Mouse (Mus musculus) ovary, postnatal 10 days (tissue): Measurements from ENCODE around the gene Tas2r122.
"Not testable (repeated sequence)": the region's sequence is repeated elsewhere in the genome, so short reads cannot be mapped to it uniquely, and the experiment has no call there.

Experiments
- DNase-seq: peaks from one replicate; pipeline ENCODE4 v3.0.0; 2022; ENCODE audit warnings: low spot score

Gene Tas2r122

DNA sequence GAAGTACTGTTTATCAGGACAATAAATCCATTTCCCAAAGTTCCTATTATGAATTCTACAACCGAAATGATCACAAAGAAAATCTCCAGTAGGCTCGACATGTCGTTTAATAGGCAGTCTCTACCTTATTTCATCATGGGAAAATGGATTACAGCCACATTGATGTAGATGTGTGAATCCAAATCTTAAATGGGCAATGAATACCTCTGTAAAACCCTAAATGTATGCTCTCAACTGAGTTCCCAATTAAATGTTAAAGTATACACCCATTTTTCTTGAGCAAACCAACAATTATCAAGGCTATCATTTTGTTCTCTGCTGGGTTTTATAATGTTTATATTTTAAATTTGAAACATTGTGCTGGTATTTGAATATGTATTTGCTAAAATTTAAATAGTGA is at the start of gene Tas2r122:
Gene Tas2r122 (minus strand): TSS at position 101 of the 400 bp plus-strand sequence.
- no peak for DNase-seq

DNA sequence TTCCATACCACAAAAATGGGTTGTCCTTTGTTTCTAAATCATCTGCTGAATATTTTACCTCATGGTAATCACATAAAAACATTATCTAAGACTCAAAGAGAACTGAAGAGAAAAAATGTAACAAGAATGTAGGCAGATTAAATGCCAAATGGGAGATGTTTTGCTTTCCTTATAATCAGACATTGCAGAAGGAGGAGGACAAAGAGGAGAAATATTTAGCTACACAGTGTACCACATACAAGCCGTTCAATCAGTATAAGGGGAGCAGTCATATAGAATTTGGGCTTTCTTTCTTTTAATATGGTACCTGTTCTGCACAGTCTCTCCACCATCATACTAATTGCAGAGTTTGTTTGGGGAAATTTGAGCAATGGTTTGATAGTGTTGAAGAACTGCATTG is 42.7 kb upstream of the Tas2r122 start, which contains the start of gene Tas2r124:
Gene Tas2r124 (plus strand): TSS at position 301 of the 400 bp plus-strand sequence.
- no peak for DNase-seq

DNA sequence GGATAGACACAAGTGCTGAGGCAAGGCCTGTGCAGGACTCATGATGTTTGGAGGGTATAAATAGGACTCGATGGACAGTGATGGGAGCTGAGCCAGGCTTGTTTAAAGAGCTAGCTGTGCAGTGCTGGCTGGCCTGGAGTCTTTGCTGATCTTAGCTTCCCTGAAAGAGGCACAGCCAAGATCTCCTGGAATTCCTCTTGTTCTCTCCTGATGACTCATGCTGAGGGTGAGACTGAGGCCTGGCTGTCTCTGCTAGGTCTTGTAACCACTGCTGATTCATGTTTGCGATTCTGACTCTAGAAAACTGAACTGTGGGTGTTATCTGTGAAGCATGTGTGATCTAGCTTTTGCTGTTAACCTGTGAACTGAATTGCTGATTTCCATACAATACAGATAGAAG is 38.5 kb upstream of the Tas2r122 start:
- DNase-seq: no peak

DNA sequence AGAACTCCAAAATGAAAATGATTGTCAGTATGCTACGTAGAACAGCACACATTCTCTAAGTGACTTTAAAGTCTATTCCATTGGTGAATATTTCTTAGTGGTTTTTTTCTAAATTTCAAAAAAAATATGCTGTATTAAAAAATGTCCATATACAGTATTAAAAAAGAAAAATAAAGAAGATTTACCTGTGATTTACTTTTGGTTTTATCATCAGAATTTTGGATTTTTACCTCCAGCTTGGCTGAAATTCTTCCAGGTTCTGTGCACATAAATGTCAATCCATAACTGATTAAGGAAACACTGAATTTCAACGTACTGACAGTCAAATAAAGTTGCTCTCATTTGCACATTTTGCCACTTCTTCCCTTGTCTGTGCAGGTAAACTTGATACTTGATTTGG is 26.2 kb upstream of the Tas2r122 start, which contains the start of gene Tas2r115:
Gene Tas2r115 (minus strand): TSS at position 101 of the 400 bp plus-strand sequence.
- no peak for DNase-seq

DNA sequence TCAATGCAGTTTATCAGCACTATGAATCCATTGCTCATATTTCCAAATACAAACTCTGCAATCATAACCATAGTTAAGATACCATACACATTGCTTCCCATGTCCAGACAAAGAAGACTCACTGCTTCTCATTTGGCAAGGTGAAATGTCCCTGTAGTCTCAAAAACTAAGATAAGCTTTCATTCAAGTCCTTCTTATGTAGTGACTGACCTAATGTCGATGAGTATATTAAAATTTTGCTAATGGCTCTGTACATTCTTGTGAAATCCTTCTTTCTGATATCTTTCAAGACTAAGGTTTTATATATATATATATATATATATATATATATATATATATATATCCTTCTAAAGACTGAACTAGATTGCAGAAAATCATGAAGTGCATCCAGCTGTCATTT is 10.8 kb downstream of the Tas2r122 start, which contains the start of gene Tas2r121:
Gene Tas2r121 (minus strand): TSS at position 101 of the 400 bp plus-strand sequence.
- DNase-seq: no peak

DNA sequence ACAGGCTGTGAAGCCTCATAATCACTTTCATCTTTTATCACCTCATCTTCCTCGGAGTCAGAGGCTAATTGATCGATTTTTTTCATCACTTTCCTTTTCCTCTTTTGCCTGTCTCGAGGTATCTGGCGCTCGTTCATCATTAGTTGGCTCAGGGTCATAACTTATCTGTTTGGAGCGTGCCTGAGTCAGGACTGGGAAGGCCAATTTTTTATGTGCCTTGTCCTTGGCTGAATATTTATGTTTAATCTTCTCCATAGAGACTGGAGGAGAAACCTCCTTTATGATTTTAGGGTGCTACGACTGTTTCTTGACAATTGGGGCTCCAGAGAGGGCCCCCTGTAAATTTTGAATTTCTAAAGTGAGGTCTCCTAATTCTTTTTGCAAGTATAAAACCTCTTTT is 20.1 kb downstream of the Tas2r122 start:
- DNase-seq: not testable (repeated sequence)
